Mouse (Mus musculus) kidney, postnatal 25 days (tissue): ENCODE results near the gene Gm10999.
"Not testable (repeated sequence)": the region's sequence is repeated elsewhere in the genome, so short reads cannot be mapped to it uniquely, and the experiment has no call there.

Experiments
- DNase-seq, 2 experiments: peaks; one replicate each; pipeline ENCODE4 v3.0.0; 2021; ENCODE audit warnings: mixed read lengths in 2 of 2

Gm10999 gene

GRCm38 (mm10) chr8:129131561-129131960 lies at the start of gene Gm10999:
Gm10999 (minus strand) TSS chr8:129131661.
- no peak for DNase-seq

DNA sequence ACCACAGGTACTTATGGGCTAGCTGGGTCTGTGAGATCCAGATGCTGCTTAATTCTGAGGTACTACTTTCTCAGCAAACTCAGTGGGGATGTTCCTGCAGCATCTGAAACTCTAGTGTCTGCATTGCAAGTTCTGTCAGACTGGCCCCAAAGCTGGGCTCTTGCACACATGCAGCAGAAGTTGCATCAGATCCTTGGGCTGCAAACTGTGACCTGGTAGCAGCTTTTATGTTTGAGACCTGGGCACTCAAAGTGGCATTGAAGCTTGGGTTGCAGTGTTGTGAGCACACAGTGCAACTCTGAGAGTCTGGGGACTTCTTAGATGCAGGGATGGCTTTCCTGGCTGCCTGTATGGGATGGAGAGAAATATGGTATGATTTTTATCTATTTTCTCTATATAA lies 2.0 kb upstream of the Gm10999 start:
- no peak for DNase-seq

DNA sequence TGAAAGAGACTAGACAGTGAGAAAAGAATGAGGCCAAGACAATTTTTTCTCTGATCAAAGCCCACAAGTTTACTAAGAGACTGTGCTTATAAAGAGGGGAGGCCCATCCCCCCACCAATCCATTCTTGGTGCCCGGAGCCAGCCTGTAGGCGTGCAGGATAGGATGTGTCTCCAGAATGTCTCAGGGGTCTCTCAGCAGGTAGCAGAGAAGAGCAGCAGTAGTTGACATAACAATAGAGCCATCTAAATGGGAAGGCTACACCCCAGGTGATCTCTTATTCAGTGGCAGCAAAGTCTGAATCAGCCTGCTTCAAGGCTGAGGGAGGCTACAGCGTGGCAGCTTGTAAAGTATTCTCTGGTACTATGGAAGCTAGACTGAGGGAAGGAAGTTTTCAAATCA lies 15.7 kb downstream of the Gm10999 start:
- DNase-seq = not testable (repeated sequence)
